Mouse (Mus musculus) retina, embryonic 14.5 days (tissue): ENCODE measurements around the gene Anks1b.

Experiments
- DNase-seq: peaks from one replicate; pipeline ENCODE4 v3.0.0-alpha.2; 2015; ENCODE audit warnings: low spot score

The Anks1b gene

DNA sequence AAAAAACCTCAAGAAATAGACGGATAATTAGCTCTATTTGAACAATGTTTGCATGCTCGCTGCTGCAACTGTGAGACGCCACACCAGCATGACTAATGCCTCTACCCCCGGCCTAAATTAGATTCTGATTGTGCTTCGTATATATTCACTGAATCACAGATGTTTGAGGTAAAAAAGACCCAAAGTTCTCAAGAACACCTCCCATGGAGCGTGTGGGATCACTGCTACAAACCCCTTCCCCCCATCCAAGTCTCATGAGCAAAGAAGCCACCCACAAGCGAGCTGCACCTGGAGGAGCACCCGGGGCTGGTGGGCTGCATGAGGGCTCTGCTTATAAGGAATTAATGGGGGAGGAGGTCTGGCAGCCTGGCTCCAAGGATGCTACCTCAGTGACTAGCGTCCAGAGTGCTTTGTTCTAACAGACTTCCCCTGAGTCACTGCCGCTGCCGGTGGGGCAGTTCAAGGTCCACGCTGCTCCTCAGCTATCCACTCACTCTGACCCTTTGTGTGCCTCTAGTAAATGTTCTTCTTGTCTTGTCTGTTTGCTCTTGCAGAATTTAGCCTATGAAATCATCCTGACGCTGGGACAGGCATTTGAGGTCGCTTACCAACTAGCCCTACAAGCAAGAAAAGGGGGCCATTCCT is 1092.5 kb downstream of the Anks1b start:
- DNase-seq = no peak

GRCm38 (mm10) chr10:90966821-90967220 is 1093.5 kb downstream of the Anks1b start:
- DNase-seq = no peak

DNA sequence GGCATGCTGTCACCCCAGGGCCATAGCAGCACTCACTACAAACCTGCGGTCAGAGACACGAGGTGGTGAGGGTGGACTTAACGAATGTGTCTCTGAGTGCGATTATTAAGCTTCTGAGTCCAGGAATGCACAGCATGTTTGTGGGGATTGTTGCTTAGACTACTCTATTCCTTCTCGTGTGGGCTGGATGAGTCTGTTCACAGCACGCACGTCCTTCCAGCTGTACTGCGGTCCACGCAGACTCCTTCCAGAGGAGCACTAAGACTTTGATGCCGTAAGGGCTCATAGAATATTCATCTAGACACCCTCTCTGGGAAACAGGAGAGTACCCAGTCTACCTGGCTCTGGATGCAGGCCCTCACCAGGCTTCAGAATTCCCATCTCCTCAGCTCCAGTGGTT is 1094.9 kb downstream of the Anks1b start:
- DNase-seq = no peak

DNA sequence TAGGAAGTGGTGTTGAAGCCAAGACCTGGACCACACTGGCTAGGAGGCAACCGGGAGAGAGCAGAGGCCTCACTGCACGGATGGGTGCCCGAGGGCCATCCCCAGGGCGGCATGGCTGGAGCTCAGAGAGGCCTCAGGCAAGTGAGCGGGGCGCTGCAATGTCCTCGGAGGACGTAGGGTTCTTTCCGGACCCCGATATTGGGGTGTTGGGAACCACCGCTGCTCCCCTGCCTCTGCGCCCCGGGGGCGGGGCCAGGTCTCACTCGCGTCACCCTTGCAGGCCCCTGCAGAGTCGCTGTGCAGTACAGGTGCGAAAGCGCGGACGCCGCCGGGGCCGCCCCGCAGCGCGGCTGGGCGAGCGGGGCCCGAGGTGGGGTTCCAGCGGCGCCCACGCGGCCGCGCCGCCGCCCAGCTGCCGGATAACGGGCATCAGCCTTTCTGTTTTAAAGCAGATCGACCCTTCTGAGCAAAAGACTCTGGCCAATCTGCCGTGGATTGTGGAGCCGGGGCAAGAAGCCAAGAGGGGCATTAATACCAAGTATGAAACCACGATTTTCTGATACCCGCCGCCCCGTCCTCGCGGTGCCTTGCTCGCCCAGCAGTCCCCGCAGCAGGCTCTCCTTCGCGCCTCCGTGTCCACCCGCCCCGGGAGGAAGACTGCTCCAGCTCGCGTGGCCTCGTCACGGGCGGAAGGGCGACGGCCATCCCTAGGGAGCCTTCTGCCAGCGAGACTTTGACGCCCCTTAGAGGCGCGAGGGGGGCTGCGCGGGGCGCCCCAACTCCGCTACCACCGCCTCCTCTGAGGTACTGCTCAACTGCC is 1096.3 kb downstream of the Anks1b start:
- DNase-seq = peak; percentile 54

DNA sequence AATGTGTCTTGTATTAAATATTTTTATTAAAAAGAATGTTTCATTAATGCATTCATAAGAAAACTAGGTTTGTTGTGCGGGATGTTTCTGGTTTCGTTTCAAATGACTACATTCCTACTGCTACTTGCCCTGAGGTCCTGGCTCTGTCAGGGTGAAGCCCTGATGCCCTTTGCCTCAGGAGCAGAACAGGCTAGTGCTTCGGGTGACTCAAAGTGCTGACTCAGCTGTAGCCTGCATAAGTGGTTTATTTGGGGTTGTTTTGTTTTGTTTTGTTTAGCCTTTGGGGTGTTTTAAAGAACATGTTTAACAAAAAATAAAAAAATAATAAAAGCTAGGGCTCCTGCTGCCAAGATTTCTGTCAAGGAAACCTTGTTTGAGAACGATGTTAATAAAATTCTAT is 1097.3 kb downstream of the Anks1b start:
- DNase-seq = no peak

DNA sequence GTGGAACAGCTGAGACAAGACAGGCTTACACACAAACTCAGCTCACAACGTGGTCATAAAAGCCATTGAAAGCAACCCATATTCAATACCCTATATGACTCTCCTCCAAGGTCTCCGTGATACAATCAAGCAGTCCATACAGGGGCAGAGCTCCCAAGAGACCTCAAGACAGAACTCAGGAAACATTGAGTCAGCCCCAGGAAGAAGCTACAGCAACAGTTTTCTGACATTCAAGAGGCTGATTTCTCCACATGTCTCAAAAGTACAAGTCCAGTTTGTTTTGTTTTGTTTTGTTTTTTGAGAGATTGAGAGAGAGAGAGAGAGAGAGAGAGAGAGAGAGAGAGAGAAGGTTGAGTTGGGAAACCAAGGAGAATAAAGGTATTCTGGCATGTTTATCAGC is 1100.8 kb downstream of the Anks1b start:
- DNase-seq = no peak

DNA sequence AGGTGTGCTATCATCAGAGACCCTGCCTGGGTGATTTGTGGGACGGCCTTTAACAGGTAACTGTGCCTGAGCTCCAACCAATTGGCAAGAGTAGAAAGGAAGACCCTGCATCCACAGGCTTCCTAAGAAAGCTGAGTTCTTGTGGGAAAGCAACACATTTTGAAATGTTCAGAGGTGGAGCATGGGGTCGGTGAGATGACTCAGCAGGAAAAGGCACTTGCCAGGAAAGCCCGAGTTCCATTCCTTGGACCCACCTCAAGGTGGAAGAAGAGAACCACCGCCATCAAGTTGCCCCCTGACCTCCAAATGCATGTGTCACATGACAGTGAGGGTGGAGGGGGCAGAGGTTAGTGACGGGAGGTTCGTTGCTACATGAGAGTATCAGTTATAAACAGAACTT is 1101.2 kb downstream of the Anks1b start:
- DNase-seq = no peak

- DNase-seq = no peak
These were observed 1108.5 kb downstream of the Anks1b start for GRCm38 (mm10) chr10:90981811-90982210.

DNA sequence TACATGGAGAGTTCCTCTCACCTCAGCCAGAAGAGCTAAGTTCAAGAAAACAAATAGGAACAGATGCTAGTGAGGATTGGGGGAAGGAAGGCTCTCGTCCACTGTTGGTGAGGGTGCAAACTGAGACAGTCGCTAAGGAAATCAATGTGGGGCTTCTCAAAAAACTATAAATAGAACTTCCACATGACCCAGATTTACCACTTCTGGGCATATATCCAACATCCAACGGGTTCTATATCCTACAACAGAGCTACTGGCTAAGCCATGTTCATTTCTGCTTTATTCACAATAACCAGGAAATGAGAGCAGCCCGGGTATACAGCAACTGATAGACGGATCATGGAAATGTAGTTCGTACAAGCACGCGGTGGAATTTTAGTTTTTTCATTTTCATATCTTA is 1109.7 kb downstream of the Anks1b start:
- no peak for DNase-seq

DNA sequence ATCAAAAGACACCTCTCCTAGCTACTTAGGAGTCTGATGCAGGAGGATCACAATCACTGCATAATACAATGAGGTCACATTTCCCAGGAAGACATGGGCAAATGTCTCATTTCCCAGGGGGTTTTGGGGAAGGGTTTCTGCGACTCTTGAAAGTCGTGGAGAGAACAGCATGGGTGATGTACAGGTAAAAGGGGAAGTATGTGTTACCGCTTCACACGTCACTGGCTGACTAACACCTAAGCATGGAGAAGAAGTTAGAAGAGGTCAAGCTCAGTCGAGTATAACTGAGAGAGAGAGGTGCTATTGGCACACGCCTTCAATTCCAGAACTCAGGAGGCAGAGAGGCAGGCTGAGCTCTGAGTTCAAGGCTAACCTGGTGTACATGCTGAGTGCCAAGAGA is 1117.0 kb downstream of the Anks1b start:
- no peak for DNase-seq

- no peak for DNase-seq
These were observed 1118.9 kb downstream of the Anks1b start for GRCm38 (mm10) chr10:90992237-90992636.

DNA sequence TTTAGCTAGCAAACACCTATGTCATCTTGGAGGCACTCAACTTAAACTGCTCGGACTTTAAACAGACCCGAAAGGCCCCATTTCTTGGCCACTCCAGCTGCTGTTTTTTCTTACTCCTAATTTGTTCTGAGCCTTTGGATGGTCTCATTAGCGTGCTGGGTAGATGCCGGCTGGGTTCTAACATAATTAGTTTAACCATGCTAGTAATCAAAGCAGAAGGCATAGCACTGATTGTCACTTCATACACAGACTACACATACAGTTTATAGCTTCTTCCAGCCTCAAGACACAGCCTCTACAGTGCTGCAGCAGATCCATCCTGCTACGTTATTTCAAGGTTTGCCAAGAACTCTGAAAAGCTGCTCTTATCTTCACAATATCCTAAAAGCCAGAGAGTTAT is 1120.6 kb downstream of the Anks1b start:
- DNase-seq = peak; percentile 24

DNA sequence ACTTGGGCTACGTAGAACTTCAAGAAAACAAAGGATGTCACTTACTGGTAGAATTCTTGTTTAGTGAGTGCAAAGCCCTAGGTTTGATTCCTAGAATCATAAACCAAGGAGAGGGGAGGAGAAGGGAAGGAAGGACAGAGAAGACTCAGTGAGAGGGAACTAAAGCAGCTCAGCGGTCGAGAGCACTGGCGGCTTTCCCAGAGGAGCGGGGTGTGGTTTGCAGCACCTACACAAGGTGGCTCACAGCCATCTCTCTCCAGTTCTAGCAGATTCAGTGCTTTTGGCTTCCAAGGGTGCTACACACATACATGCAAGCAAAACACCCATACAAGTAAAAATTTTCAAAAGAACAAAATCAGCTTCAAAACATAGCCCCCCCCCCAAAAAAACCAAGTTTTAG is 1126.6 kb downstream of the Anks1b start:
- no peak for DNase-seq

GRCm38 (mm10) chr10:91001421-91001820 is 1128.1 kb downstream of the Anks1b start:
- no peak for DNase-seq

DNA sequence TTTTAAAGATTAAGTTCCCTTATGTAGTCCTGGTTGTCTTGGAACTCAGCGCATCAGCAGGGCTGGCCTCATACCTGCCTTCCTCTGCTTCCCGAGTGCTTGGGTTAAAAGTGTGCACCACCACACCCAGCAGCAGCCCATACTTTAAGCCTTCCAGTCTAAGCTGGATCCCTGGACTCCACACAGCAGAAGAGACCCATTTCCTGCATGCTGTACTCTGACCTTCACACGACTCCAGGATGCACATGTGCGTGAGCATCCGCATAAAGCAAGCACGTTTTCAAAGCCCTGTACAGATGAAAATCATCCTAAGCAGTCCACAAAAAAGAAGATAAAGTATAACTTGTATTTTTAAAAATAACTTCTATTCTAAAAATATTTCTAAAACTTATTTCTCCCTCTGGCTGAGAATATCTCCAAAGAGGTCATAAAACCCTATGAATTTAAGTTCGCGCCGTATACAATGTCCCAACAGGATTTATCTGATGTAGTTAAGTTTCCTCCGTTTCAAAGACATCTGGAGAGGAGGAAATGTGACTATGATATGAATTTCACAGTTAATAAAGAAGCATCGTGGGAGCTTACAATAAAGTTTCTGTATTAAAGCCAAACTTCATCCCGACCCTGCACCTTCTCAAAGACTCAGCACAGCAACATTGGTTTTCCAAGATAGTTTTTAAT is 1132.7 kb downstream of the Anks1b start:
- no peak for DNase-seq
